Mouse (Mus musculus) midbrain, embryonic 14.5 days (tissue): ENCODE measurements around the gene Lgals3bp. TPM values are rescaled to one million over a fixed set of nuclear protein-coding genes. Genes with fewer than 3 reads are reported as not detected.
"Not testable (repeated sequence)": the region's sequence is repeated elsewhere in the genome, so short reads cannot be mapped to it uniquely, and the experiment has no call there.

ENCODE experiments used
- ATAC-seq: fragments of 200-750 bp; cut with Nextera tagmentation; 2 replicates; pipeline ENCODE4 v1.8.0; 2017; ENCODE audit warnings: moderate number of reproducible peaks, moderate library complexity; ENCODE audit not compliant: low FRiP score, low TSS enrichment
- DNase-seq: peaks from one replicate; pipeline ENCODE4 v3.0.0-alpha.2; 2015
- H3K27ac ChIP-seq: fragments of 300-500 bp; sonication (generic); replicated peaks from 2 replicates; pipeline ENCODE4 v1.5.1; 2014; ENCODE audit warnings: mild to moderate bottlenecking, low read depth, low read length, moderate library complexity
- H3K27me3 ChIP-seq: fragments of 300-500 bp; sonication (generic); 2 replicates; pipeline ENCODE4 v1.6.1; 2014; ENCODE audit warnings: low read length, control low read depth, mixed read lengths; ENCODE audit not compliant: control insufficient read depth, insufficient read depth
- H3K36me3 ChIP-seq: fragments of 300-500 bp; sonication (generic); 2 replicates; pipeline ENCODE4 v1.6.1; 2014; ENCODE audit warnings: low read length, control low read depth; ENCODE audit not compliant: control insufficient read depth, insufficient read depth
- H3K4me1 ChIP-seq: fragments of 300-500 bp; sonication (generic); 2 replicates; pipeline ENCODE4 v1.6.1; 2014; ENCODE audit warnings: mild to moderate bottlenecking, antibody characterized with exemption, low read length, control low read depth; ENCODE audit not compliant: control insufficient read depth, insufficient read depth
- H3K4me2 ChIP-seq: fragments of 300-500 bp; sonication (generic); 2 replicates; pipeline ENCODE4 v1.6.1; 2014; ENCODE audit warnings: mild to moderate bottlenecking, low read length, moderate library complexity
- H3K4me3 ChIP-seq: fragments of 300-500 bp; sonication (generic); replicated peaks from 2 replicates; pipeline ENCODE4 v1.5.1; 2014; ENCODE audit warnings: low read depth, low read length
- H3K9ac ChIP-seq: fragments of 300-500 bp; sonication (generic); replicated peaks from 2 replicates; pipeline ENCODE4 v1.6.1; 2014; ENCODE audit warnings: mild to moderate bottlenecking, low read length, moderate library complexity
- H3K9me3 ChIP-seq: fragments of 300-500 bp; sonication (generic); 2 replicates; pipeline ENCODE4 v1.6.1; 2016; ENCODE audit warnings: low read length, control low read depth, mixed read lengths; ENCODE audit not compliant: control insufficient read depth
- WGBS: fragments of 180-500 bp; shearing (Covaris S2); extraction: QIAGEN DNeasy Blood & Tissue Kit; methylation state at CpG from one replicate; pipeline ENCODE4 v1.1.7; 2014; 5-methylcytosine and 5-hydroxymethylcytosine counted together
- polyA plus RNA-seq: library from polyadenylated mRNA; unstranded; fragments of >200 nt; fragmentation: Nextera tagmentation; extraction: Ambion mirVana; gene quantifications from 2 replicates; pipeline ENCODE4 v1.2.1, GENCODE M21; 2014

Gene Lgals3bp
- polyA plus RNA-seq, 1 experiment from 2014 or later, result 5.5 TPM

- Histone ChIP-seq H3K9ac (no peak overlapping the region), H3K27me3 (no peaks in the 10 kb centered on the region), H3K4me2 (no peak overlapping the region), H3K4me3 (no peak overlapping the region), H3K27ac (no peak overlapping the region), H3K36me3 (no peaks in the 10 kb centered on the region), H3K9me3 (no peaks in the 10 kb centered on the region), H3K4me1 (no peaks in the 10 kb centered on the region)
- 84% methylated on average over 5 of the region's 5 CpGs for WGBS
- ATAC-seq (no peak), DNase-seq (no peak)
Observed at GRCm38 (mm10) chr11:118399891-118400565, 1.9 kb downstream of the Lgals3bp start.

- WGBS, result 95% methylated on average over 26 of the region's 26 CpGs
- H3K4me2 ChIP-seq, result no peak overlapping the region
- H3K9me3 ChIP-seq, result no peaks in the 10 kb centered on the region
- H3K27ac ChIP-seq, result no peak overlapping the region
- H3K9ac ChIP-seq, result no peak overlapping the region
- H3K36me3 ChIP-seq, result no peaks in the 10 kb centered on the region
- no peaks in the 10 kb centered on the region for H3K4me1 ChIP-seq
- no peak for DNase-seq
- no peak overlapping the region for H3K4me3 ChIP-seq
- ATAC-seq, result no peak
- no peaks in the 10 kb centered on the region for H3K27me3 ChIP-seq
Observed at GRCm38 (mm10) chr11:118397806-118398530, 3.9 kb downstream of the Lgals3bp start.

DNA sequence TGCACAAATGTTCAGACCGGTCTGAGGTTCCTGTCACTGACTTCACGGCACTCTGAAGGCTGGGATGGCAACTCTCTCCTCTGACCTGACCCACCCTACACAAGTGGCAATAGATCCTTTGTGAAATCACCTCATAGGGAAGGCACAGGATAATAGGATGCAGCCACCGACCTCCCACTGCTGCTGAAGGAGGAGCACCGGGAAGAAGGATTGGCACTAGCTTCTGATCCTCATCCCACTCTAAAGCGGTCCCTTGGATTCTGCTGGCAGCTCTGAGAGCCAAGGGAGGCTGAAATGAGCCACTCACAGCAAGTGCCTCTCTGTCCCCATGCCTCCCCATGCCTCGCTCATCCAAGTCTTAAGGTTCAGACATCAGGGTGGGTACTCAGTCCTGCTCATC lies 7.4 kb downstream of the Lgals3bp start:
- WGBS, result 52% methylated on average over 6 of the region's 6 CpGs
- no peaks in the 10 kb centered on the region for H3K9me3 ChIP-seq
- no peak for ATAC-seq

GRCm38 (mm10) chr11:118393991-118394390 lies 7.9 kb downstream of the Lgals3bp start:
- no peak for ATAC-seq
- no peaks in the 10 kb centered on the region for H3K27me3 ChIP-seq
- no peak for DNase-seq
- H3K4me3 ChIP-seq, result no peak overlapping the region
- H3K9me3 ChIP-seq, result no peaks in the 10 kb centered on the region
- H3K4me2 ChIP-seq, result no peak overlapping the region
- no peaks in the 10 kb centered on the region for H3K4me1 ChIP-seq
- H3K36me3 ChIP-seq, result no peaks in the 10 kb centered on the region
- WGBS, result 82% methylated on average over 5 of the region's 5 CpGs
- no peak overlapping the region for H3K27ac ChIP-seq
- no peak overlapping the region for H3K9ac ChIP-seq

More for the DNA sequence above, 7.4 kb downstream of the Lgals3bp start:
- Histone ChIP-seq H3K27ac (no peak overlapping the region), H3K4me1 (no peaks in the 10 kb centered on the region), H3K36me3 (no peaks in the 10 kb centered on the region), H3K9ac (no peak overlapping the region), H3K27me3 (no peaks in the 10 kb centered on the region), H3K4me3 (no peak overlapping the region), H3K4me2 (no peak overlapping the region)
- DNase-seq, result no peak

DNA sequence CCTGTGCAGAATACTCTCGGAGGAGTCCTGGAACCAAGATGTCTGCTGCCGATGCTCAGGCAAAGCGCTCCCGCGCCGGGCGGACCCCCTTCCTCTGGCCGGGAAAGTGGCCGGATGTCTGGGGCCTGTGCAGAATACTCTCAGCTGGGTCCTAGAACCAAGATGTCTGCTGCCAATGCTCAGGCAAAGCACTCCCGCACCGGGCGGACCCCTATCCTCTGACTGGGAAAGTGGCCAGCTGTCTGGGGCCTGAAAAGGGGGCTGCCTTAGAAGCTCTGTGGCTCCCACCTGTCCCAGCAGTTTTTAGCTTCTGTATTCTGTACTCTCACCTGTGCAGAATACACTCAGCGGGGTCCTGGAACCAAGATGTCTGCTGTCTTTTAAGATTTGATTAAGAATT lies 14.1 kb downstream of the Lgals3bp start:
- not testable (repeated sequence) for H3K4me1 ChIP-seq, ATAC-seq, H3K4me2 ChIP-seq, H3K4me3 ChIP-seq, H3K9me3 ChIP-seq, H3K36me3 ChIP-seq, H3K9ac ChIP-seq, H3K27ac ChIP-seq, DNase-seq, H3K27me3 ChIP-seq
- 93% methylated on average over 13 of the region's 13 CpGs for WGBS

GRCm38 (mm10) chr11:118379251-118380009 lies 22.5 kb downstream of the Lgals3bp start:
- H3K9ac ChIP-seq, result no peak overlapping the region
- no peak overlapping the region for H3K27ac ChIP-seq
- peak; percentile 85 for DNase-seq
- H3K4me1 ChIP-seq, result no peaks in the 10 kb centered on the region
- no peak overlapping the region for H3K4me3 ChIP-seq
- H3K4me2 ChIP-seq, result no peak overlapping the region
- WGBS, result 50% methylated on average over 11 of the region's 11 CpGs
- H3K27me3 ChIP-seq, result no peaks in the 10 kb centered on the region
- H3K36me3 ChIP-seq, result no peaks in the 10 kb centered on the region
- ATAC-seq, result no peak
- no peaks in the 10 kb centered on the region for H3K9me3 ChIP-seq

DNA sequence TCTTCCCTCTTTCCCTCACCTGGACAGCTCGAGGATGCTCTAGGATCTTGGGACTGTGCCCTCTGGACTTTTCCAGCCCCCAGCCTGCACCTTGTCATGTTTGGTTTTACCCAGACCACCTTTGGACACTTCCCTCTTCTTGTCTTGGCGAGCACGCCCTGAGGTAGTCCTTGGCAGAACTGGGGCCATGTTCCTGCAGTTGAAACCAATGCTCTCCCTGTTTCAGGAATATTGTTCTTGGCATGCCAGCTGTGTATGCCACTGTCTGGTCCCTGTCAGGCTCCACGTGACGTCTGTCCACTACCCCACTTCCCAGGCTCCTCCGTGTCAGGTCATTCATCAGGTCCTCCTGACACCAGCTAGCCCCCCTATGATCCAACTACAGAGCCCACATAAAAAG lies 23.2 kb downstream of the Lgals3bp start:
- Histone ChIP-seq H3K4me2 (no peak overlapping the region), H3K4me3 (no peak overlapping the region), H3K9me3 (no peaks in the 10 kb centered on the region), H3K36me3 (no peaks in the 10 kb centered on the region), H3K9ac (no peak overlapping the region), H3K27me3 (no peaks in the 10 kb centered on the region), H3K4me1 (no peaks in the 10 kb centered on the region), H3K27ac (no peak overlapping the region)
- DNase-seq (no peak), ATAC-seq (no peak)
- 83% methylated on average over 6 of the region's 6 CpGs for WGBS

- H3K36me3 ChIP-seq, H3K4me1 ChIP-seq, H3K27ac ChIP-seq, DNase-seq, ATAC-seq, H3K4me2 ChIP-seq, H3K9ac ChIP-seq, H3K9me3 ChIP-seq, H3K4me3 ChIP-seq, H3K27me3 ChIP-seq: not testable (repeated sequence)
Observed at GRCm38 (mm10) chr11:118376323-118376722, 25.6 kb downstream of the Lgals3bp start.
